Mouse (Mus musculus) cerebellum, adult 2 months (tissue): ENCODE data around the gene Cdc42ep1. TPM values are rescaled to one million over a fixed set of nuclear protein-coding genes. Genes with fewer than 3 reads are reported as not detected.
A peak's percentile ranks its signal among the peaks of the same experiment; 100 is the strongest.

Experiments
- DNase-seq, 2 experiments: peaks; one replicate each; pipeline ENCODE4 v3.0.0; 2021
- H3K27ac ChIP-seq: fragments of 200-500 bp; 2 replicates; pipeline ENCODE4 v1.5.1; 2012; ENCODE audit warnings: low read length, control low read depth, inconsistent platforms; ENCODE audit not compliant: insufficient read depth
- H3K27me3 ChIP-seq: fragments of 200-500 bp; 2 replicates; pipeline ENCODE4 v1.6.1; 2012; ENCODE audit warnings: inconsistent platforms, mild to moderate bottlenecking, low read length, moderate library complexity; ENCODE audit not compliant: control insufficient read depth, insufficient read depth
- H3K4me1 ChIP-seq: fragments of 200-500 bp; 2 replicates; pipeline ENCODE4 v1.6.1; 2011; ENCODE audit warnings: low read length; ENCODE audit not compliant: control insufficient read depth, insufficient read depth
- H3K4me3 ChIP-seq: fragments of 200-500 bp; replicated peaks from 2 replicates; pipeline ENCODE3; 2011; ENCODE audit warnings: mild to moderate bottlenecking, low read depth, low read length, control low read depth; ENCODE audit not compliant: insufficient read depth
- CTCF ChIP-seq: fragments of 200-500 bp; IDR thresholded peaks from 2 replicates; pipeline ENCODE4 v1.5.1; 2011; ENCODE audit warnings: low read depth, mild to moderate bottlenecking, control low read depth, low read length, moderate library complexity, borderline replicate concordance; ENCODE audit not compliant: insufficient read depth
- POLR2A ChIP-seq: fragments of 200-500 bp; IDR thresholded peaks from 2 replicates; pipeline ENCODE4 v1.6.1; 2011; ENCODE audit warnings: low read length, control low read depth, borderline replicate concordance; ENCODE audit not compliant: insufficient read depth
- WGBS: fragments of 180-500 bp; shearing (Covaris S2); methylation state at CpG from one replicate; pipeline ENCODE4 v1.1.7; 2018; 5-methylcytosine and 5-hydroxymethylcytosine counted together
- polyA plus RNA-seq: library from polyadenylated mRNA; depleted of rRNA; stranded (reverse); fragments of >200 nt; gene quantifications from 2 replicates; pipeline ENCODE4 v1.2.3, GENCODE M21; 2012

The Cdc42ep1 gene
- polyA plus RNA-seq, 1 experiment = 77.3 TPM

- 64% methylated on average over 8 of the region's 8 CpGs for WGBS
- no peaks in the 10 kb centered on the region for H3K27me3 ChIP-seq
- no peak overlapping the region for H3K4me3 ChIP-seq
- DNase-seq = no peak
- TF ChIP-seq POLR2A (no peak), CTCF (no peak)
- peaks cover 14% of the 10 kb centered on the region for H3K4me1 ChIP-seq
- H3K27ac ChIP-seq = no peak overlapping the region
These were observed 6.3 kb upstream of the Cdc42ep1 start for GRCm38 (mm10) chr15:78836086-78836621.

DNA sequence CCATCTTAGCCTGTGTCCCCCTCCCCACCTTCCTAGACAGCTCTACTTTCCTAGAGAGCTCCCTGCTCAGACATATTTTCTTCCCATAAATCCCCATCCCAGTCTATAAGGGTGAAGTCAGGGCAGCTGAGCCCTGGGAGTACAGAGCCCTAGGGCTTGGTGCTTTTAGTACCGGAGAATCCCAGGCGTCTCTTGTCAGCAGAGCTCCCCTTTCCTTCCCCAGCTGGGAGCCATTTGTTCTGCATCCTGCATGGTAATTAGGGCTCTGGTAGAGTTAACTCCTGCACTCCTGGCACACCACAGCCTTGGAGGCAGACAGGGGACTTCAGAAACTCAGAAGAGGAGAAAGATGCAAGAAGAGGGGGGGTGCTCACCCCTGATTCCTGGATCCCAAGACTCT is 2.7 kb upstream of the Cdc42ep1 start:
- no peaks in the 10 kb centered on the region; the same call in 1 of the 2 replicates for H3K27me3 ChIP-seq
- H3K4me1 ChIP-seq = peaks cover 8% of the 10 kb centered on the region
- WGBS = 38% methylated on average over 2 of the region's 2 CpGs
- no peak for DNase-seq
- H3K27ac ChIP-seq = no peak overlapping the region
- TF ChIP-seq POLR2A (no peak), CTCF (no peak)
- H3K4me3 ChIP-seq = no peak overlapping the region

DNA sequence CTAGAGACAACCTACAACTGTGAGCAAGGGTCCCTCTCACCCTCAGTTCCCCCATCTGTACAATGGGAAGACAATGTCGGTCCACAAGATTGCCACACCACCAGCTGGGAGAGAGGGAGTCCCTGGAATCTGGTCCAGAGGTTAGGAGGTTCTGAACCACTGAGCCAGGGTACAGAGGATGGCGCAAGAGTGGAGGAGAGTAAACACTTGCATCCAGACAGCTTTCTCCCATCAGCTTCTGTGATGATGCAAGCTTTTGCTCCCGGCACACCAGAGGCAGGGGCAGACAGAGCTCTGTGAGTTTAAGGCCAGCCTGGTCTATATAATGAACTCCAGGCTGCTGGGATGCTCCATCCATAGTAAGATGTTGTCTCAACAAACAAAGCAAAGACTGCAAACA is 2.2 kb upstream of the Cdc42ep1 start:
- Histone ChIP-seq H3K27me3 (no peaks in the 10 kb centered on the region; the same call in 1 of the 2 replicates), H3K4me3 (no peak overlapping the region), H3K27ac (no peak overlapping the region), H3K4me1 (peaks cover 4% of the 10 kb centered on the region)
- TF ChIP-seq POLR2A (no peak), CTCF (no peak)
- no peak for DNase-seq
- 72% methylated on average over 3 of the region's 3 CpGs for WGBS

- no peaks in the 10 kb centered on the region for H3K4me1 ChIP-seq
- no peak overlapping the region for H3K4me3 ChIP-seq
- H3K27me3 ChIP-seq = no peaks in the 10 kb centered on the region; the same call in 1 of the 2 replicates
- no peak overlapping the region for H3K27ac ChIP-seq
- no peak for DNase-seq
- no peak for TF ChIP-seq CTCF
- no peak for TF ChIP-seq POLR2A
- 78% methylated on average over 11 of the region's 11 CpGs for WGBS
These were observed 1.7 kb upstream of the Cdc42ep1 start for GRCm38 (mm10) chr15:78840751-78841150.

GRCm38 (mm10) chr15:78841161-78841790 is 1.1 kb upstream of the Cdc42ep1 start:
- TF ChIP-seq CTCF (no peak), POLR2A (no peak)
- Histone ChIP-seq H3K4me3 (no peak overlapping the region), H3K27me3 (no peaks in the 10 kb centered on the region; the same call in 1 of the 2 replicates), H3K27ac (no peak overlapping the region), H3K4me1 (no peaks in the 10 kb centered on the region)
- WGBS = 82% methylated on average over 6 of the region's 6 CpGs
- DNase-seq = no peak

- 59% methylated on average over 21 of the region's 21 CpGs for WGBS
- TF ChIP-seq CTCF (no peak), POLR2A (no peak)
- Histone ChIP-seq H3K4me3 (peak overlapping the region; percentile 20), H3K27ac (peak overlapping the region; percentile 55; the same call in 1 of the 2 replicates), H3K27me3 (no peaks in the 10 kb centered on the region; the same call in 1 of the 2 replicates), H3K4me1 (no peaks in the 10 kb centered on the region)
- DNase-seq = no peak
These were observed 1.4 kb downstream of the Cdc42ep1 start for GRCm38 (mm10) chr15:78843581-78844469.

GRCm38 (mm10) chr15:78844791-78845190 is 2.4 kb downstream of the Cdc42ep1 start:
- TF ChIP-seq CTCF (no peak), POLR2A (no peak)
- WGBS = 67% methylated on average over 9 of the region's 9 CpGs
- DNase-seq = peak in 1 of 2 experiments; percentile 43
- peak overlapping the region; percentile 9 for H3K4me3 ChIP-seq
- no peaks in the 10 kb centered on the region for H3K4me1 ChIP-seq
- H3K27me3 ChIP-seq = no peaks in the 10 kb centered on the region; the same call in 1 of the 2 replicates
- H3K27ac ChIP-seq = peak overlapping the region; percentile 55; the same call in 1 of the 2 replicates

GRCm38 (mm10) chr15:78845321-78845720 is 2.9 kb downstream of the Cdc42ep1 start:
- 89% methylated on average over 11 of the region's 11 CpGs for WGBS
- no peak for TF ChIP-seq CTCF
- TF ChIP-seq POLR2A = no peak
- Histone ChIP-seq H3K27ac (peak overlapping the region; percentile 19; the same call in 1 of the 2 replicates), H3K4me3 (no peak overlapping the region), H3K4me1 (no peaks in the 10 kb centered on the region), H3K27me3 (no peaks in the 10 kb centered on the region; the same call in 1 of the 2 replicates)
- no peak for DNase-seq
